Mouse (Mus musculus) gonadal fat pad, adult 2 months (tissue): Measurements from ENCODE around the gene Ckap4. TPM values are rescaled to one million over a fixed set of nuclear protein-coding genes. Genes with fewer than 3 reads are reported as not detected.

Experiments
- DNase-seq: peaks from one replicate; pipeline ENCODE4 v3.0.0-alpha.2; 2012; ENCODE audit warnings: low read depth
- polyA plus RNA-seq: library from polyadenylated mRNA; depleted of rRNA; stranded (reverse); fragments of >200 nt; gene quantifications from 2 replicates; pipeline ENCODE4 v1.2.3, GENCODE M21; 2012; rRNA removed

Ckap4 gene
- 18.9 and 24.3 TPM in 2 replicates for polyA plus RNA-seq

DNA sequence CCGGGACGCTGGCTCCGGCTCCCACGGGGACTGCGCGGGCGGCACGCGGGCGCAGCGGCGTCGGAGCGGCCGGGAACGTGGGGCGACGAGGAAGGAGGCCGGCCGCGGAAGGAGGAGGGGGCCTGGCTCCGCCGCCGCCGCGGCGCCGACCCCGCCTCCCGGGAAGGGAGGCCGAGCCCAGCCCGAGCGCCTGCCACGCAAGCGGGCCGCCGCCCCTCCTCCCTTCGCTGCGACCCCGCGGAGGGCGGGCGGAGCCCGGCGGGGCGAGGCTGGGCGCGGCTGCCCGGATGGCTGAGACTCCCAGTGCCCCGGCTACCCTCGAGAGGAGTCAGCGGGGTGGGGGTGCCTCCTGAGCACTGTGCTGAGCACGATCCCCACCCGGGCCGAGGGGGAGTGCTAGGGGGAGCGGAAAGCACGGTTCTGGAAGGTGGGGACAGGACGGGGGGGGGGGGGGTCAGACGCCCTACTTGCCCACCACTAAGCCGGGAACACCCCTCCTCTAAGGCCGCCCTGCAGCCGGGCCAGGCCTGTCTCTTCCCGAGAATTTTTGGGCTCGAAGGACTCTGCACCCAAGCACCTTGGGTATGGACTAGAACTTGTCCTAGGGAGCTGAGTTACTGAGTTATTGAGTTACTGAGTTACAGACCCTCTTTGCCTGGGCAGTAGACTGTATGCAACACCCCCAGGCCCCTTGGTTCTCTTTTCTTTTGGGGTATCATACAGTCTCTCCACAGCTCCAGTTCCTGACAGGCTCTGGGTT lies at the start of gene Ckap4:
Gene Ckap4, minus strand, starts transcription at position 151 of the 760 bp plus-strand sequence.
- no peak for DNase-seq

DNA sequence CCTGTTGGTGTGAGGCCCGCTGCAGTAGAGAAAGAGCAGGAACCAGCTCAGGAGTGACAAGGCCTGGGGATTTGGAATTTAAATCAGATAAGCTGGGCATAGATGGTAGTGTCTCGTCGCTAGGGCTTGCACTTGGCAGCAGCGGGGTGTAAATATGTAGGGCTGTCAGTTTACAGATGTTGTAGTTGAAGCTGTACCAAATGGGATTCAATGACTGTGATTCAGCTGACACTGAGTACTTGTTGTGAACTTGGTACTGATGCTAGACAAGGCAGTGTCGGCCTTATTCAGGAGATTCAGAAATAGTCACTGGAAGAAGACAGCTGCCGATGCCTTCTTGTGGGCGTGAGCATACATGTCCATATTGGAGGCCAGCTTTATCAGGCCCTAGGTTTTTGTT lies 48.4 kb upstream of the Ckap4 start:
- DNase-seq, result no peak

DNA sequence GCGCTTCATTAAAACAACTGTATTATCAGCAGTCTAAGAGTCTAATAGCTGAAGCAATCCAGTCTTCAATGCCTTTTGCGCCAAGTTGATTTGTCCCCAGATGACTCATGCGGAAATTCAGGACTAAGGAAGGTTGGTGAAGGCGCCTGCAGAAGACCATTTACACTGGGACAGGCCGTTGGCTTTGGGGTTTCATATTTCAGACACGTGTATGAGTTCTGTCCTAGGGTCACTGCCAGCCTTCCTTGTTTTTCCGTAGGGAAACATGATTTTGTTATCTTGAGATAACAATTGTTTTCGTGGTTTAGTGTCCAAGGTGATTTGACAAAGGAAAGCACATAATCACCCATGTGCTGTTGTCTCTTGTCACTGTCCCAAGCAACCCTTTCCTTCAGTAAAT lies 47.3 kb upstream of the Ckap4 start:
- DNase-seq, result no peak

- DNase-seq, result no peak
Measured at GRCm38 (mm10) chr10:84579527-84579926, 45.7 kb upstream of the Ckap4 start.

DNA sequence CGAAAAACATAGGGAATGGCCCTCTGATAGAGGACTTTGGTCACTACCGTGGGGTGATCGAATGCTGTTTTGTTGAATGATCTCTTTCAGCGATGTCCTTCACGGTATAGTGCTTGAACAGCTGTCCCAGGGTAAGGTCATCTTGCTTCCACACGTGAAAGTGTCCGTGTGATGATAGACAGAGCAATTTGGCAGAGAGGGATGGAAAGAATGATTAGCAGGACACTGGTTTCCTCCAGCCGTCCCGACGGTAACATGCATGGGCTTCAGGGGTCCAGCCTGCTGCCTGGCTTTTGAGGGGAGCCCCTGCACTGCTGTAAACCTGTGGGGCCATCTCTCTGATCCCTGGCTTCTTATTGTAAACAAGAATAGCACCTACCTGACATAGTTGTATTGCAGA lies 44.9 kb upstream of the Ckap4 start:
- no peak for DNase-seq

- DNase-seq, result peak; percentile 42
Measured at GRCm38 (mm10) chr10:84577071-84577727, 43.3 kb upstream of the Ckap4 start.

DNA sequence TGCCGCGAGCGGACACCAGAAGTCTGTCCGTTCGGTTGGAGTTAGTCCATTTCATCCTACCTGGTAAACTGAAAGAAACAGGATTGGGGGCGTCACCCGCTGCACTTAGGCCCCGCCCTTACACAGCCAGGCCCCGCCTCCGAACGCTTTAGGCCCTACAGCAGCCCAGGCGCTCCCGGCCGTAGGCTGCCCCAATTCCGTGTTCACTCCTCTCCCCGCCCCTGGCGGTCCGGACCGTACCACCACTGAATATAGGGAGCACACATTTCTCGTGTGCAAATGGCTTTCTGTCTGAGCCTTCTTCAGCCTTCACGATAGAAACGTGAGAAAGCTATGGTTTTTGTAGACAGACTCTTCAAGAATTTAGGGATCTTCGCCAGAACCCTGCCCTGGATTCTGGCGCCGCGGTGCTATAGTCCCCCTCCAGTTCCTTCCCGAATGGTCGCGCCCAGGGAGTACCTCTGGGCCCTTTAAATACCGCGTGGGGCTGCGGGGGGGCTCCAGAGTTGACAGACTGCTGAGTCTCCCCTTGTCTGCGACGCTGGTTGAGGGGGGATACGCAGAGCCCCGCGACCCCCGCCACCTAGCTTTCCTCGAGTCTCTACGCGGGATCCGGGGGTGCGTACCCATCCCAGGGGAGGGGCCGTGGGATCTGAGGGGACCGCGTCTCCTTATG lies 42.7 kb upstream of the Ckap4 start, which contains the start of gene Tcp11l2:
Gene Tcp11l2, plus strand, starts transcription at position 232 of the 676 bp plus-strand sequence.
- peak; percentile 61 for DNase-seq

DNA sequence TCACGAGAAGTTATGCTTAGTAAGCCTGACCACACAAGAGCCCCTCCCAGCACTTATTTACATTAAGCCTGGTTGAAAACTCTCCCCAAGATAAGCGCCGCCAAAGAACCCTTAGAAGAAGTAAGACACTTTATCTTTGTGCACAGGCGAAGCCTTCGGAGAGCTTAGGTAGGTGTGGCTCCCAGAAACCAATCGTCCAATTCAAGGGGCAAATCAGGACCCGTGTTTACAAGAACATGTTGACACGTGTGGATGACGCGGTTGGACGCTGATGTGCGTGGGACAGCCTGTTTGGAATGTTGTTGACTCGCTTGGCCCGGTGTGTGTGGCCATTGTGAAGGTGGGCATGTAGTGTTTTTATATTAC lies 42.1 kb upstream of the Ckap4 start:
- DNase-seq, result peak; percentile 47

GRCm38 (mm10) chr10:84573671-84574420 lies 40.0 kb upstream of the Ckap4 start:
- no peak for DNase-seq

- no peak for DNase-seq
Measured at GRCm38 (mm10) chr10:84571052-84571639, 37.3 kb upstream of the Ckap4 start.

GRCm38 (mm10) chr10:84564427-84564826 lies 30.6 kb upstream of the Ckap4 start:
- DNase-seq, result no peak

- DNase-seq, result no peak
Measured at GRCm38 (mm10) chr10:84562567-84563554, 29.0 kb upstream of the Ckap4 start.

DNA sequence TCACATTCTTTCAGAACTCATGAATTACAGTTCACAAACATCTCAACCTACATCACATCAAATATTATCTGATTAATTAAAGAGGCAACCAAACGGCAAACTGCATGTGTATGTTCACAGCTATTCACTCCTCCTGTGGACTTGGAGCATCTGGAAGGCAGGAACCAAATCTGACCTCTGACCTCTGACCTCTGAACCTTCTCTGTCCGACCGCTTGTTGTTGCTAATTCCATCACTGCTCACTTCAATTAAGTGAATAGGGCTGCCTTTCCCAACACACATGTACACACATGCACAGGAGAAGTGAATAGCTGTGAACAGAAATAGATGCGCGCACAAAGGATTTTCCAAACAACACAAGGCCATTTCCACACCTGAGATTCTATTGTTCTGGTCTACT lies 28.3 kb upstream of the Ckap4 start:
- DNase-seq, result no peak

DNA sequence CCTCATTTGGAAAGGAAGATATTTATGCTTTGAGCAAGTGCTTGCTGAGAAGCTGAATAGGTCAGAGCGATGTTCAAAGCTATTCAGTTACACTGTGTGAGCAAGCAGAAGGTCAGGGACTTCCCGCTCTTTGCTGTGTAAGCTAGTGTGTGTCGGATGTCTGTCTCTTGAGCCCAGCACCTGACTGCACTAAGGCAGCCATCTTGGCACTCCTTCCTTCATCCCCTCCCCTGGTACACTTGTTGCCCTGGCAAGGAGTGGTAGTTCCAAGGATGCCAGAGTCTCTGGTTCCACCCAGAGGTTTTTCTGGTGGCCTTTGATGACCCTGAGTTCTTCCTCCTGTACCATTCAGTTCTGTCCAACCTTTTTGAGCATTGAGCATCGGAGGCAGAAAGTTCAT lies 26.1 kb upstream of the Ckap4 start:
- DNase-seq, result no peak

DNA sequence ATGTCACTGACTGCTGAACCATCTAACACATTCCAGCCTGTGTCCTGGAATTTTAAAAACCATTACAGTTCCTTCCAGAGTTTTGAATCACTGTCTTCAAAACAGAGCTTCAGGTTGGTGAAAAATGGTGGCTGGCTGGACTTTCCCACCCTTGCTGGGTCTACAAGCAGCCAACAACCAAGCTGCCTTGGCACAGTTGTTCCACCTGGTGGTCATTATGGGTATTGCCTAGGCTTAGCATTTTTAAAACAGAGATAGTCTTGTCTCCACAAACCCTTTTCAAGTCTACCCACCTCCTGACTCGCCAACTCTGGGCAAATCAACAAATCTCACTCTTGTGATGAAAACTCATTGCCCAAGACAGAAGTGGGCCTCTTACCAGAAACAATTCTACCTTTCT lies 24.6 kb upstream of the Ckap4 start:
- no peak for DNase-seq

- no peak for DNase-seq
Measured at GRCm38 (mm10) chr10:84556120-84556519, 22.3 kb upstream of the Ckap4 start.

DNA sequence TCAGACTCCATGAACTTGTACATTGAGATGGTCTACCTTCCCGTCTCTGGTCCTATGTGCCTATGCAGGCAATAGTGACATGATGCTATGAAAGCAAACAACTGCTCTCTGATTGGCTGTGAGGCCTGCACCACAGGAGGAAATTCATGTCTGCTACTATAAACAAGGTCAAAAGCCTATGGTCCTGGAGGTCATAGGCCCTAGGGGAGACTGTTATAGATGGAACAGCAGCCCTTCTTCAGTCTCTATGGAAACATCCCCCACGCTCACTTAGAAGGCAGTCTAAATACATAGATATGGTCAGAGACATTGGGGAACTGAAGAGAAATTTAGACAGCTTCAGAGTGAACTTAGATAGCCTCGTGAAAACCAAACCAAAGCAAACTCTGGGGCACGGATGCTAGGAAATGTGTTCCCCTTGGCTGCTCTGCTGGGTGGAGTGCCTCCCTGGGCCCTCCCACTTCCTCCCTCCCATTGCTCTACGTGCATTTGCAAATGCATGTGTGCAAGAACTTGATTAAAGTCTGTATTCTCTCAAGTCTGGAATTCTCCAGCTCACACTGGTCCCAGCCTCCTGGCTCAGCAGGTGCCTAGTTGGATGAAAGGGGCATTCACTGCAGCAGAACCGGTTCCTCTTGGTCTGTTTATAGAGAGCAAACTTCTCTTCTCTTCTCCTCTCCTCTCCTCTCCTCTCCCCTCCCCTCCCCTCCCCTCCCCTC lies 20.6 kb upstream of the Ckap4 start:
- no peak for DNase-seq

DNA sequence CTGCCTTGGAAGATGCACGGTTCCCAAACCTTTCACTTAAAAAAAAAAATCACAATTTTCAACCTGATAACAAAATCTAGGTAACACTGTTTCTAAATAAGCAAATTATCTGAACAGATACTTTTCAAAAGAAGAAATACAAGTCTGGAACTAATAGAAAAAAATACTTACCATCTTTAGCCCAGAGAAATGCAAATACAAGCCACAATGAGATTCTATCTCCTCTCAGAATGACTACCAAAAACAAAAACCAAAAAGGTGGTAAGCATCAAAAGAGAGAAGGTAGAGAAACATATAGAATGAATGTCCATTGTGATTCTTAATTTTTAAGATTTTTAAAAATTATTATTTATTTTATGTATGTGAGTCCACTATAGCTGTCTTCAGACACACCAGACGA lies 18.6 kb upstream of the Ckap4 start:
- DNase-seq, result no peak

DNA sequence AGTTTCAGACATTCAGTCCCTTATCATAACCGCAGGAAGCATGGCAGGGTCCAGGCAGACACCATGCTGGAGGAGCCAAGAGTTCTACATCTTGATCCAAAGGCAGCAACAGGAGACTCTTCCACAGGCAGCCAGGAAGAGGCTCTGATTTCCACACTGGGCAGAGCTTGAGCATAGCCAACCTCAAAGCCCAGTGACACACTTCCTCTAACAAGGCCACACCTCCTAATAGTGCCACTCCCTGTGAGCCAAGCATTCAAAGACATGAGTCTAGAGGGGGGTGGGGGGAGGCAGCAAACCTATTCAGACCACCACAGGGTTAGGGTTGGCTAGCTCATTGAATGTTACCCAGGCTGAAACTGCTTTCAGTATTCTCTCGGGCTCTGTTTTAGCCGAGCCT lies 18.0 kb upstream of the Ckap4 start:
- no peak for DNase-seq

DNA sequence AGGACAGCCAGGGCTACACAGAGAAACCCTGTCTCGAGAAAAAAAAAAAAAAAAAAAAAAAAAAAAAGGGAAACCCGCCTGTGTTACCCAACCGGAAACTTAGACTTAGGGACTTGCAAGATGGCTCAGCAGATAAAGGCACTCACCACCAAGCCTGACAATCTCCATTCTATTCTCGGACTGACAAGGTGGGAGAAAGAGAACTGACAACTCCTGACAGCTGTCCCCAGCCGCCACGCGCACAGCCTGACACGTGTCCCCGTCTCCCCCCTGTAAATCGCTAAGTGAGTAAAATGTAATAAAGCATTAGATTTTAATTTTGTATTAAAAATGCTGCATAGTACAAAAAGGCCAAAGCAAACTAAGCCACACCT lies 16.0 kb upstream of the Ckap4 start:
- no peak for DNase-seq
